8 mouse cellular contexts compared by ENCODE assay signal in the genomic region with DNA sequence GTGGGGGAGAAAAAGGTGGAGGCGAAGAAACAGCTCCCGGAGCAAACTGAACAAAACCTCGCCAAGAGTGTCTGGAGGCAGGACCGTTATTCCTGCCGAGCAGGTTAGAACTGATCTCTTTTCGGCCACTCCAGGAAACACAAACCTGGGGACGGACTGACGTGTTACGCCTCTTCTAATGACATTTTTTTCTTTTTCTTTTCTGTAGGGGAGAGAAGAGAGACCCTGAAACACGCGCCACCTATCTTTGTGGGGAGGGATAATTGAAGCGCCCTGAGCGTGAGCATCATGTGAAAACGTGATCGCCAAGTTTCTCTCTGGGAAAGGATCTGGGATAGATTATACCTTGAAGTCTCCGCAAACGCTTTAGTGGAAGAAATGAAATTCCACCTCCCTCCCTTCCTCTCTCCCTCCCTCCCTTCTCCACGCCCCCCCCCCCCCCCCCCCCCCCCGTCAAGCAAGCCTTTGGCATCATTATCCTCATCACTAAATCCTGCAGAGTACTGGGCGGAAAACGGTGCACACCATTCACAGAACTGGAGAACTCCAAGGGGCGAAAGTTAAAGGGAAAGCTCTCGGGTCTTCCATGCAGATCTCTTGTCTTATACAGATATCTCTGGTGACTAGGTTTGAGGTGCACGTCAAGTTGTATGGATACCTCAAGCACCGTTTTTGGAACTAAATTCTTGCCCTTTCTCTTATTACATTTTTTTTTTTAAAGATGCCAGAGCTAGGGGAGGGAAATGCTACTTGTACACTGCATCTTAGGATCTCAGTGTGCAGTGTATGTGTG. TPM values are rescaled to one million over a fixed set of nuclear protein-coding genes. Genes with fewer than 3 reads are reported as not detected.
DNase-seq lines count a peak whose midpoint lies in the region; ATAC-seq and TF ChIP-seq lines count a peak whose summit lies in the region.

No protein-coding gene starts in this region.

- peak in 1 of 2 experiments; percentile 22 for DNase-seq in cerebellum, adult 2 months
- no peak for DNase-seq in cerebellum, adult 9-11 months
- DNase-seq in gastrocnemius, postnatal 10 days: peak; percentile 38
- peak; percentile 73 for DNase-seq in intestine, embryonic 14.5 days (ENCODE audit: low spot score)
- DNase-seq in liver, embryonic 11.5 days (ENCODE audit: low spot score): no peak
- DNase-seq in testis, postnatal 14 days (ENCODE audit: low spot score): peak; percentile 40

- no peak for TF ChIP-seq CTCF in cerebellum, adult 2 months (IDR thresholded peaks at IDR 0.05; ENCODE audit: borderline replicate concordance, insufficient read depth, low read depth, low read length)
- no peak for TF ChIP-seq CTCF in bone marrow macrophage, adult 2 months (IDR thresholded peaks at IDR 0.05; ENCODE audit: low read depth, low read length)

- H3K27ac ChIP-seq in cerebellum, adult 2 months (ENCODE audit: insufficient read depth, low read length): no peak overlapping the region; the same call in 1 of the 2 replicates
- H3K27ac ChIP-seq in bone marrow macrophage, adult 2 months (ENCODE audit: insufficient read depth, low read depth, low read length): peak overlapping the region; percentile 100
- H3K27ac ChIP-seq in intestine, embryonic 14.5 days (ENCODE audit: low read depth): peak overlapping the region; percentile 95
- H3K27ac ChIP-seq in liver, embryonic 11.5 days (ENCODE audit: low read depth, low read length): peak overlapping the region; percentile 96
- peak overlapping the region; percentile 70 for H3K27ac ChIP-seq in midbrain, embryonic 16.5 days (ENCODE audit: low read length)

- peak overlapping the region; percentile 49 for H3K4me3 ChIP-seq in cerebellum, adult 2 months (replicated peaks; ENCODE audit: insufficient read depth, low read depth, low read length)
- peak overlapping the region; percentile 78 for H3K4me3 ChIP-seq in bone marrow macrophage, adult 2 months (ENCODE audit: insufficient read depth, low read length)
- H3K4me3 ChIP-seq in intestine, embryonic 14.5 days (ENCODE audit: low read depth, low read length): peak overlapping the region; percentile 70
- H3K4me3 ChIP-seq in liver, embryonic 11.5 days (ENCODE audit: low read depth, low read length): peak overlapping the region; percentile 89
- peak overlapping the region; percentile 62 for H3K4me3 ChIP-seq in midbrain, embryonic 16.5 days (ENCODE audit: low read depth, low read length)

- H3K9ac ChIP-seq in intestine, embryonic 14.5 days (ENCODE audit: low read length): peak overlapping the region; percentile 97
- H3K9ac ChIP-seq in liver, embryonic 11.5 days (ENCODE audit: low read depth, low read length): peak overlapping the region; percentile 94
- peak overlapping the region; percentile 39 for H3K9ac ChIP-seq in midbrain, embryonic 16.5 days (ENCODE audit: low read depth, low read length)

- H3K4me2 ChIP-seq in intestine, embryonic 14.5 days (ENCODE audit: low read length): peak overlapping the region; percentile 75
- peak overlapping the region; percentile 72 for H3K4me2 ChIP-seq in liver, embryonic 11.5 days
- H3K4me2 ChIP-seq in midbrain, embryonic 16.5 days (ENCODE audit: low read length): peak overlapping the region; percentile 88

- H3K36me3 ChIP-seq in intestine, embryonic 14.5 days (ENCODE audit: control insufficient read depth, insufficient read depth, low read length): no peaks in the 10 kb centered on the region
- no peaks in the 10 kb centered on the region for H3K36me3 ChIP-seq in liver, embryonic 11.5 days (ENCODE audit: control insufficient read depth, insufficient read depth, low read length)
- no peaks in the 10 kb centered on the region for H3K36me3 ChIP-seq in midbrain, embryonic 16.5 days (ENCODE audit: control insufficient read depth, insufficient read depth, low read length)

- no peak for ATAC-seq in intestine, embryonic 14.5 days (replicated peaks; ENCODE audit: low FRiP score, low TSS enrichment, low read depth)
- ATAC-seq in liver, embryonic 11.5 days (replicated peaks; ENCODE audit: low FRiP score): peak; percentile 21; the same call in 1 of the 2 replicates
- ATAC-seq in midbrain, embryonic 16.5 days: no peak

- no peaks in the 10 kb centered on the region for H3K9me3 ChIP-seq in intestine, embryonic 14.5 days (ENCODE audit: control insufficient read depth, low read length)
- no peaks in the 10 kb centered on the region for H3K9me3 ChIP-seq in liver, embryonic 11.5 days (ENCODE audit: control insufficient read depth, low read length)
- H3K9me3 ChIP-seq in midbrain, embryonic 16.5 days (replicated peaks; ENCODE audit: control insufficient read depth, low read length, poor library complexity, severe bottlenecking): no peaks in the 10 kb centered on the region

- whole genome bisulfite sequencing in cerebellum, adult 2 months: under 1% methylated on average over 23 of the region's 25 CpGs
- WGBS in intestine, embryonic 14.5 days: 2% methylated on average over 23 of the region's 25 CpGs
- WGBS in liver, embryonic 11.5 days: 3% methylated on average over 23 of the region's 25 CpGs
- 1% methylated on average over 23 of the region's 25 CpGs for WGBS in midbrain, embryonic 16.5 days

- H3K27me3 ChIP-seq in cerebellum, adult 2 months (ENCODE audit: control insufficient read depth, insufficient read depth, low read length): peaks cover 26% of the 10 kb centered on the region; the same call in 1 of the 2 replicates
- H3K27me3 ChIP-seq in intestine, embryonic 14.5 days (replicated peaks; ENCODE audit: control insufficient read depth, insufficient read depth, low read length): peaks cover 44% of the 10 kb centered on the region
- no peaks in the 10 kb centered on the region for H3K27me3 ChIP-seq in liver, embryonic 11.5 days (replicated peaks; ENCODE audit: control insufficient read depth, insufficient read depth, low read length)
- H3K27me3 ChIP-seq in midbrain, embryonic 16.5 days (ENCODE audit: control insufficient read depth, insufficient read depth, low read depth, low read length): no peaks in the 10 kb centered on the region

- no peak for TF ChIP-seq POLR2A in cerebellum, adult 2 months (IDR thresholded peaks at IDR 0.05; ENCODE audit: borderline replicate concordance, insufficient read depth, low read length)
- TF ChIP-seq POLR2A in bone marrow macrophage, adult 2 months (IDR thresholded peaks at IDR 0.05; ENCODE audit: borderline replicate concordance, low read depth, low read length): no peak; the same call in 1 of the 2 replicates

- 0 out of 2 replicates have a peak, but pooled peaks cover 2% of the 10 kb centered on the region for H3K4me1 ChIP-seq in cerebellum, adult 2 months (ENCODE audit: control insufficient read depth, insufficient read depth, low read length)
- peaks cover 6% of the 10 kb centered on the region for H3K4me1 ChIP-seq in bone marrow macrophage, adult 2 months (ENCODE audit: control insufficient read depth, insufficient read depth, low read length)
- H3K4me1 ChIP-seq in intestine, embryonic 14.5 days (replicated peaks; ENCODE audit: control insufficient read depth, insufficient read depth, low read length): 0 out of 2 replicates have a peak, but pooled peaks cover 12% of the 10 kb centered on the region
- H3K4me1 ChIP-seq in liver, embryonic 11.5 days (replicated peaks; ENCODE audit: control insufficient read depth, insufficient read depth, low read length): peaks cover 22% of the 10 kb centered on the region
- H3K4me1 ChIP-seq in midbrain, embryonic 16.5 days (ENCODE audit: control insufficient read depth, insufficient read depth, low read length): peaks cover 23% of the 10 kb centered on the region

RNA-seq across cellular contexts. Expression of gene Zeb2, which starts 4.1 kb away (rescaled TPM):
- polyA plus RNA-seq in cerebellum, adult 2 months (2012; rRNA removed): 35.8 and 40.5 TPM in 2 replicates
- 368 and 388 TPM in 2 replicates for polyA plus RNA-seq in bone marrow macrophage, adult 2 months (2012; ENCODE audit: insufficient read depth, insufficient read length, missing spikeins)
- 100 to 1,000 TPM in 1 of 2 experiments, 10 to 100 TPM in 1; 72.6 to 114 TPM for total RNA-seq in gastrocnemius, postnatal 10 days (2021)
- polyA plus RNA-seq in intestine, embryonic 14.5 days (2014; fragmentation: Nextera tagmentation; extraction: Ambion mirVana): 44.5 and 49.2 TPM in 2 replicates
- 32.8 and 33.2 TPM in 2 replicates for polyA plus RNA-seq in liver, embryonic 11.5 days (2014; fragmentation: Nextera tagmentation; extraction: Ambion mirVana)
- 24.6 and 26.7 TPM in 2 replicates for polyA plus RNA-seq in midbrain, embryonic 16.5 days (2015; fragmentation: Nextera tagmentation; extraction: Ambion mirVana)

Comparison
In these comparisons a context has a peak if more than half of its experiments do, and no peak if none do; other contexts are left out.
1. DNase-seq: peak in gastrocnemius, postnatal 10 days (single experiment), intestine, embryonic 14.5 days (single experiment) and testis, postnatal 14 days (single experiment); none in cerebellum, adult 9-11 months (single experiment) and liver, embryonic 11.5 days (single experiment).
2. H3K9ac ChIP-seq: peak in every context shown above with its lines; median percentile 97 in intestine, embryonic 14.5 days; 94 in liver, embryonic 11.5 days; 39 in midbrain, embryonic 16.5 days.
3. Peak in every context shown above with its lines, with median percentiles within 50 percentile points of each other: H3K4me3 ChIP-seq and H3K4me2 ChIP-seq.